Mouse (Mus musculus) thymus, adult 18-20 months (tissue): ENCODE data around the gene Scg3.
"Not testable (repeated sequence)": the region's sequence is repeated elsewhere in the genome, so short reads cannot be mapped to it uniquely, and the experiment has no call there.

Source experiments
- DNase-seq, 2 experiments: peaks; one replicate each; pipeline ENCODE4 v3.0.0; 2022; ENCODE audit warnings: mixed read lengths in 2 of 2

Gene Scg3

GRCm38 (mm10) chr9:75625556-75626307 lies 58.1 kb downstream of the Scg3 start, which contains the start of gene Lysmd2:
TSS of gene Lysmd2 (plus strand) at chr9:75625741.
- DNase-seq, result peak in 1 of 2 experiments; percentile 18

GRCm38 (mm10) chr9:75624983-75625555 lies 58.8 kb downstream of the Scg3 start:
- DNase-seq, result no peak

GRCm38 (mm10) chr9:75621428-75621827 lies 62.4 kb downstream of the Scg3 start:
- no peak for DNase-seq

GRCm38 (mm10) chr9:75619761-75620160 lies 64.1 kb downstream of the Scg3 start:
- DNase-seq, result not testable (repeated sequence)

- DNase-seq, result no peak
Measured at GRCm38 (mm10) chr9:75618836-75619400, 64.9 kb downstream of the Scg3 start.

GRCm38 (mm10) chr9:75616560-75616959 lies 67.3 kb downstream of the Scg3 start:
- DNase-seq, result no peak

GRCm38 (mm10) chr9:75610571-75611493 lies 73.0 kb downstream of the Scg3 start, which contains the start of gene Tmod2:
TSS of gene Tmod2 (minus strand) at chr9:75611325.
- no peak for DNase-seq

GRCm38 (mm10) chr9:75609965-75610364 lies 73.9 kb downstream of the Scg3 start:
- no peak for DNase-seq

- no peak for DNase-seq
Measured at GRCm38 (mm10) chr9:75609505-75609904, 74.4 kb downstream of the Scg3 start.

GRCm38 (mm10) chr9:75607496-75607895 lies 76.4 kb downstream of the Scg3 start:
- DNase-seq, result no peak

- DNase-seq, result no peak
Measured at GRCm38 (mm10) chr9:75601510-75601909, 82.3 kb downstream of the Scg3 start.

GRCm38 (mm10) chr9:75600166-75600934 lies 83.5 kb downstream of the Scg3 start:
- no peak for DNase-seq

GRCm38 (mm10) chr9:75599191-75599841 lies 84.5 kb downstream of the Scg3 start:
- no peak for DNase-seq

GRCm38 (mm10) chr9:75597596-75597995 lies 86.3 kb downstream of the Scg3 start:
- no peak for DNase-seq

GRCm38 (mm10) chr9:75597036-75597435 lies 86.8 kb downstream of the Scg3 start:
- DNase-seq, result no peak

GRCm38 (mm10) chr9:75593481-75593880 lies 90.4 kb downstream of the Scg3 start:
- DNase-seq, result no peak
